Mouse (Mus musculus): Measurements from ENCODE around the gene Adgrg4.

The Adgrg4 gene

GRCm38 (mm10) chrX:56869863-56870262 is at the start of gene Adgrg4:
TSS of gene Adgrg4 (plus strand) at chrX:56870163.
- in situ Hi-C loops (cut with MboI, MseI): no loop called here

GRCm38 (mm10) chrX:56821765-56822603 is 48.0 kb upstream of the Adgrg4 start, which contains the start of gene Map7d3:
TSS of gene Map7d3 (minus strand) at chrX:56822326.
- in situ Hi-C loops (cut with MboI, MseI): no loop called here

GRCm38 (mm10) chrX:56827492-56827891 is 42.5 kb upstream of the Adgrg4 start:
- in situ Hi-C loops (cut with MboI, MseI): no loop called here

- in situ Hi-C loops (cut with MboI, MseI): no loop called here
Measured at GRCm38 (mm10) chrX:56835842-56836241, 34.1 kb upstream of the Adgrg4 start.

- in situ Hi-C loops (cut with MboI, MseI): no loop called here
Measured at GRCm38 (mm10) chrX:56839369-56839768, 30.6 kb upstream of the Adgrg4 start.

- in situ Hi-C loops (cut with MboI, MseI): no loop called here
Measured at GRCm38 (mm10) chrX:56841255-56841654, 28.7 kb upstream of the Adgrg4 start.

- in situ Hi-C loops (cut with MboI, MseI): no loop called here
Measured at GRCm38 (mm10) chrX:57012891-57013290, 142.9 kb downstream of the Adgrg4 start.

- in situ Hi-C loops (cut with MboI, MseI): no loop called here
Measured at GRCm38 (mm10) chrX:57042774-57043173, 172.8 kb downstream of the Adgrg4 start, which contains the start of gene Brs3. TSS of gene Brs3 (plus strand) at chrX:57043074.

- in situ Hi-C loops (cut with MboI, MseI): no loop called here
Measured at GRCm38 (mm10) chrX:57043869-57044268, 173.9 kb downstream of the Adgrg4 start.

Measured in regulatory T cell (primary cell).